In the genomic region with DNA sequence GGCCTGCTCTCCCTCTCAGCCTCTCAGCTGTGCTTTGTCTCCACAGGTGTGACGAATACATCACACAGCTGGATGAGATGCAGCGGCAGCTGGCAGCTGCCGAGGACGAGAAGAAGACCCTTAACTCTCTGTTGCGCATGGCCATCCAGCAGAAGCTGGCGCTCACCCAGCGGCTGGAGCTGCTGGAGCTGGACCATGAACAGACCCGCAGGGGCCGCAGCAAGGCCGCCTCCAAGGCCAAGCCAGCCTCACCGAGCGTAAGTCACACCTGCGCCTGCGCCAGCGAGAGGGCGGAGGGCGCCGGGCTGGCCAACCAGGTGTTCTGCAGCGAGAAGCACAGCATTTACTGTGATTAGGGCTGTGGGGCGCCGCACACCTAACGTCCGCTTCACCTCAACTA, we compare ENCODE assay signal across 15 mouse cellular contexts. TPM values are rescaled to one million over a fixed set of nuclear protein-coding genes. Genes with fewer than 3 reads are reported as not detected.
DNase-seq lines count a peak whose midpoint lies in the region.
"Had no signal": no experiment of that assay in that cellular context is flagged by ENCODE, and none has a peak within 500 bp of the region (broad histone marks: within the 10 kb centered on the region; RNA-seq: fewer than 3 reads in every experiment).

No protein-coding gene starts in this region.

- DNase-seq in adrenal gland, adult (ENCODE audit: inconsistent age in 2 of 2, low spot score in 1 of 2), result peak; percentile 31 to 38
- no peak for DNase-seq in adrenal gland, adult 18-20 months (ENCODE audit: low spot score in 2 of 2)
- DNase-seq in testis, postnatal 10 days (ENCODE audit: low spot score), result peak; percentile 58
- no peak for DNase-seq in testis, postnatal 14 days (ENCODE audit: low spot score)
- peak; percentile 32 for DNase-seq in ZHBTc4 (ENCODE audit: low read depth, low spot score)
- no peak for DNase-seq in frontal cortex, postnatal 36 days (ENCODE audit: low spot score in 2 of 2)
- DNase-seq in right cerebral cortex, postnatal 36 days (ENCODE audit: low spot score in 2 of 2), result no peak
- DNase-seq: adrenal gland, postnatal 10 days; adrenal gland, postnatal 36 days; cerebellum, adult 18-20 months; cerebellum, adult 9-10 months; cerebellum, postnatal 14 days; gastrocnemius, postnatal 36 days; heart, postnatal 10 days; heart, postnatal 36 days had no signal

RNA-seq across cellular contexts. Expression of a gene that starts 38.1 kb away (rescaled TPM):
- total RNA-seq in adrenal gland, adult 18-20 months (2021), result 10 to 100 TPM; 35.9 to 44.8 TPM

RNA-seq across cellular contexts. Expression of a gene that starts 41.6 kb away (rescaled TPM):
- total RNA-seq in adrenal gland, adult 18-20 months (2021), result 10 to 100 TPM; 45.7 to 51.4 TPM

Comparison
In these comparisons a context has a peak if more than half of its experiments do, and no peak if none do; other contexts are left out.
1. DNase-seq: peak in adrenal gland, adult (2 of 2), testis, postnatal 10 days (single experiment) and ZHBTc4 (single experiment); none in adrenal gland, adult 18-20 months (0 of 2), testis, postnatal 14 days (single experiment), frontal cortex, postnatal 36 days (0 of 2) and right cerebral cortex, postnatal 36 days (0 of 2).